Mouse (Mus musculus): ENCODE results near the gene Fam221b.

GRCm38 (mm10) chr4:43713652-43714219 is 44.8 kb upstream of the Fam221b start:
- TF ChIP-seq CTCF (IDR thresholded peaks at IDR 0.05; ENCODE audit: control insufficient read depth, insufficient read depth, low read length) (no peak), POLR2A (IDR thresholded peaks at IDR 0.05; ENCODE audit: borderline replicate concordance, control insufficient read depth, low read depth, low read length) (no peak)

Measured in bone marrow, adult 2 months (tissue).